Mouse (Mus musculus): ENCODE measurements around the gene Mrps23. TPM values are rescaled to one million over a fixed set of nuclear protein-coding genes. Genes with fewer than 3 reads are reported as not detected.
A peak's percentile ranks its signal among the peaks of the same experiment; 100 is the strongest.
"Not testable (repeated sequence)": the region's sequence is repeated elsewhere in the genome, so short reads cannot be mapped to it uniquely, and the experiment has no call there.

The Mrps23 gene
- polyA plus RNA-seq, 1 experiment from 2014 or later: 54.1 TPM

- H3K27ac ChIP-seq (ENCODE audit: low read depth, low read length): no peak overlapping the region
- H3K4me3 ChIP-seq (ENCODE audit: low read depth, low read length): no peak overlapping the region
- 15% methylated on average over 4 of the region's 4 CpGs for WGBS
- H3K4me1 ChIP-seq (replicated peaks; ENCODE audit: control insufficient read depth, insufficient read depth, low read length): no peaks in the 10 kb centered on the region
- H3K9me3 ChIP-seq (ENCODE audit: control insufficient read depth): no peaks in the 10 kb centered on the region
- peaks cover 23% of the 10 kb centered on the region for H3K27me3 ChIP-seq (replicated peaks; ENCODE audit: control insufficient read depth, insufficient read depth, low read length)
- no peak overlapping the region for H3K9ac ChIP-seq (ENCODE audit: low read depth, low read length)
- H3K4me2 ChIP-seq (replicated peaks; ENCODE audit: low read depth): no peak overlapping the region
- 0 out of 2 replicates have a peak, but pooled peaks have one; percentile 11 for ATAC-seq
- TF ChIP-seq CTCF (IDR thresholded peaks at IDR 0.05; ENCODE audit: low read depth): peak; percentile 55
- no peaks in the 10 kb centered on the region; the same call in 1 of the 2 replicates for H3K36me3 ChIP-seq (ENCODE audit: control insufficient read depth, insufficient read depth)
Measured at GRCm38 (mm10) chr11:88192595-88192994, 11.6 kb upstream of the Mrps23 start.

DNA sequence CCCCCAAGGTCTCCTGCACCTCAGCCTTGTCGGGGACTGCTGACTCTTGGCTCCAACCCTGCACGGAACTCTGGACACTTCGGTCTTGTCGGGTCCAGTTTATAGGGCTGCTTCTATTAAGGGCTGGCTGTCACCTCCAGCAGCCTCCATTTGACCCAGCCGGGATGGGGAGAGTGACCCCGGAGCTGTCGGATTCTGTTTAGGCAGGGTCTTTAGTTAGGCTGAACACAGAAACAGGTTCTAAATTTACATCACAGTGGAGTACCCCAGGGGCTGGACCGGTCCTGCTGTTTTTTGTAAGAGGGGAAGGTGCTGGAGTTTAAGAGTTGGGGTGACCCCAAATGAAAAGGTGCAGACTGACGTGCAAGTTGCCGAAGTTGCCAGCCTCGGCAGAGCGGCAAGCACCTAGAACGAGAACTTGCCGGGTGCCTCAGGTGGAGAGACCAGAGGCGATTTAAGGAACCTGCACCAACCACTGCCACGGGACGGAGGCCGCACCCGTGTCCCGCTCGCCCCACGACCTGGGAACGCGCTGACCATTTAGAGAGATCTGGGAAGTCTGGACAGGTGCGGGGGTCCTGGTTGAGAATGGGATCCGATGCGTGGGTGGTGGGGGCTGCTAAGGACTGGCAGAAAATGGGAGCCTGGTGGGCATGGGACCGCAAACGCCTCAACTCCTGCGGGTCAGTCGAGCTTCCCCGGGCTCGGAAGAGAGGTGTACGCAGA is 10.9 kb upstream of the Mrps23 start:
- no peak overlapping the region for H3K27ac ChIP-seq (ENCODE audit: low read depth, low read length)
- H3K9ac ChIP-seq (ENCODE audit: low read depth, low read length): no peak overlapping the region
- 17% methylated on average over 34 of the region's 34 CpGs for WGBS
- peak; percentile 22; the same call in 1 of the 2 replicates for ATAC-seq
- no peaks in the 10 kb centered on the region; the same call in 1 of the 2 replicates for H3K36me3 ChIP-seq (ENCODE audit: control insufficient read depth, insufficient read depth)
- H3K9me3 ChIP-seq (ENCODE audit: control insufficient read depth): no peaks in the 10 kb centered on the region
- H3K27me3 ChIP-seq (replicated peaks; ENCODE audit: control insufficient read depth, insufficient read depth, low read length): peaks cover 23% of the 10 kb centered on the region
- peak overlapping the region; percentile 51 for H3K4me2 ChIP-seq (replicated peaks; ENCODE audit: low read depth)
- 0 out of 2 replicates have a peak, but pooled peaks cover 2% of the 10 kb centered on the region for H3K4me1 ChIP-seq (replicated peaks; ENCODE audit: control insufficient read depth, insufficient read depth, low read length)
- no peak for TF ChIP-seq CTCF (IDR thresholded peaks at IDR 0.05; ENCODE audit: low read depth)
- H3K4me3 ChIP-seq (ENCODE audit: low read depth, low read length): peak overlapping the region; percentile 20

DNA sequence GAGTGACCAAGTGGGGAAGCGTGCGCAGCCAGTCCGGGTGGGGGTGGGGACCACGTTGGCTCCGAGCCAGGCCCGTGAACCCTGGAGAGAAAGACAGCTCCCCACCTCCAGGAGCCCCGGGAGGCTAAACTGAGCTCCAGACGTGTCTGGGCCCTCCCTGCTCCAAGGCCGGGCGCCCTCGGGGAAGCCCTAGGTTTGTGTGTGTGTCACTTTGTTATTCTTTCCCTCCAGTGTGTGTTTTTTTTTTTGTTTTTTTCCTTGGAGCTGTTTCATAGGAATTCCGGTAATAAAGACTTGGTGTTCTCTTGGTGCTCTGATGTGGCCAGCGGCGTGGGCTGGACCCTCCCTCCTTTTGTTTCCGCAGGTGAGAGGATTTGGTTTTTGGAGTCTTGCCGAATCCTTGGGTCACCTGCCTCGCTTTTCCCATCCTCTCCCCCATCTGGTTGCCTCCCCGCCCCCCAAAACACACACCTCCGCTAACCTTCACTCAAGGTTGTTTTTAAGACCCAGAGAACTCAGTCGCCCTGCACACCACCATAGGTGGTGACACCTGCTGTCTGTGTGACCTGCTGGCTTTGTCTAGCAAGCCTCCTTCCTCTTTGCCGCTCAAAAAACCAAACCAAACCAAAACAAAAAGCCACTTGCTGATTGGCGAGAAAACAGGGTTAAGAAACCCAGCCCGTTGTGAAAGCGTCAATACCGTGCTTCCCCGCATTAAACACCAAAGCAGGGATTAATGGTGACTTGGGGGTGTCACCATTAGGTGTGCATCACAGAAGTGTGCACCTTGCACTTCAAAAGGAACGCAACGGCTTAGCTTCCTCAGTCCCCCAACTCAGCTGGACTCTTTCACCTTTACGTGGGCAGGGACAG is 10.1 kb upstream of the Mrps23 start:
- Histone ChIP-seq H3K36me3 (ENCODE audit: control insufficient read depth, insufficient read depth) (no peaks in the 10 kb centered on the region; the same call in 1 of the 2 replicates), H3K27ac (ENCODE audit: low read depth, low read length) (no peak overlapping the region), H3K9ac (ENCODE audit: low read depth, low read length) (no peak overlapping the region), H3K4me1 (replicated peaks; ENCODE audit: control insufficient read depth, insufficient read depth, low read length) (0 out of 2 replicates have a peak, but pooled peaks cover 2% of the 10 kb centered on the region), H3K4me2 (replicated peaks; ENCODE audit: low read depth) (peak overlapping the region; percentile 51), H3K9me3 (ENCODE audit: control insufficient read depth) (no peaks in the 10 kb centered on the region), H3K4me3 (ENCODE audit: low read depth, low read length) (peak overlapping the region; percentile 20), H3K27me3 (replicated peaks; ENCODE audit: control insufficient read depth, insufficient read depth, low read length) (peaks cover 23% of the 10 kb centered on the region)
- 24% methylated on average over 29 of the region's 29 CpGs for WGBS
- no peak for TF ChIP-seq CTCF (IDR thresholded peaks at IDR 0.05; ENCODE audit: low read depth)
- no peak for ATAC-seq

- not testable (repeated sequence) for H3K4me1 ChIP-seq (replicated peaks; ENCODE audit: control insufficient read depth, insufficient read depth, low read length); H3K4me2 ChIP-seq (replicated peaks; ENCODE audit: low read depth); H3K9me3 ChIP-seq (ENCODE audit: control insufficient read depth); H3K4me3 ChIP-seq (ENCODE audit: low read depth, low read length); H3K36me3 ChIP-seq (ENCODE audit: control insufficient read depth, insufficient read depth); H3K9ac ChIP-seq (ENCODE audit: low read depth, low read length); H3K27ac ChIP-seq (ENCODE audit: low read depth, low read length); ATAC-seq
- peak; percentile 12; the same call in 1 of the 2 replicates for TF ChIP-seq CTCF (IDR thresholded peaks at IDR 0.05; ENCODE audit: low read depth)
- H3K27me3 ChIP-seq (replicated peaks; ENCODE audit: control insufficient read depth, insufficient read depth, low read length): peaks cover 23% of the 10 kb centered on the region
- WGBS: 85% methylated on average over 3 of the region's 3 CpGs
Measured at GRCm38 (mm10) chr11:88195699-88196098, 8.5 kb upstream of the Mrps23 start.

GRCm38 (mm10) chr11:88197153-88197576 is 7.0 kb upstream of the Mrps23 start:
- Histone ChIP-seq H3K27ac (ENCODE audit: low read depth, low read length) (no peak overlapping the region), H3K4me2 (replicated peaks; ENCODE audit: low read depth) (no peak overlapping the region), H3K4me1 (replicated peaks; ENCODE audit: control insufficient read depth, insufficient read depth, low read length) (peaks cover 5% of the 10 kb centered on the region; the same call in 1 of the 2 replicates), H3K4me3 (ENCODE audit: low read depth, low read length) (no peak overlapping the region), H3K9me3 (ENCODE audit: control insufficient read depth) (no peaks in the 10 kb centered on the region), H3K36me3 (ENCODE audit: control insufficient read depth, insufficient read depth) (no peaks in the 10 kb centered on the region; the same call in 1 of the 2 replicates), H3K9ac (ENCODE audit: low read depth, low read length) (no peak overlapping the region), H3K27me3 (replicated peaks; ENCODE audit: control insufficient read depth, insufficient read depth, low read length) (peaks cover 13% of the 10 kb centered on the region; the same call in 1 of the 2 replicates)
- WGBS: 0% methylated on average over 2 of the region's 2 CpGs
- TF ChIP-seq CTCF (IDR thresholded peaks at IDR 0.05; ENCODE audit: low read depth): peak; percentile 89
- peak; percentile 18; the same call in 1 of the 2 replicates for ATAC-seq

DNA sequence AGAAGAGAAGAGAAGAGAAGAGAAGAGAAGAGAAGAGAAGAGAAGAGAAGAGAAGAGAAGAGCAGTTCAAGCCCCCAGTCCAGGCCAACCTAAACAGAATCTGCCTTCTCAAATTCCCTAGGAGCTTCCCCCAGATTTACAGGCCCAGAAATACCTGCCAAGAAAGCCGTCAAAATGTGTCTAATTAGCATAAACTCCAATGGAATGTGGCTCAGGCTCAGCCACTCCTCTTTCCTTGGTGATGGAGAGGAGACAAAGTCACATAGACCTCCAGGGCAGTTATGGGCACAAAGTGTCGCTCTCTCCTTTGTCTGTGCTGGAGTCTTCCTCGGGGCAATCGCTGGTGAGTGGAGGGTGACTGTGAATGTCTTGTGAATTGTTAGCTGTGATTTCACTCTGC is 6.0 kb upstream of the Mrps23 start:
- WGBS: 57% methylated on average over 4 of the region's 4 CpGs
- no peak overlapping the region for H3K27ac ChIP-seq (ENCODE audit: low read depth, low read length)
- no peak for TF ChIP-seq CTCF (IDR thresholded peaks at IDR 0.05; ENCODE audit: low read depth)
- no peak overlapping the region for H3K9ac ChIP-seq (ENCODE audit: low read depth, low read length)
- no peak for ATAC-seq
- no peaks in the 10 kb centered on the region for H3K9me3 ChIP-seq (ENCODE audit: control insufficient read depth)
- H3K27me3 ChIP-seq (replicated peaks; ENCODE audit: control insufficient read depth, insufficient read depth, low read length): peaks cover 2% of the 10 kb centered on the region; the same call in 1 of the 2 replicates
- H3K36me3 ChIP-seq (ENCODE audit: control insufficient read depth, insufficient read depth): no peaks in the 10 kb centered on the region
- H3K4me3 ChIP-seq (ENCODE audit: low read depth, low read length): no peak overlapping the region
- H3K4me2 ChIP-seq (replicated peaks; ENCODE audit: low read depth): no peak overlapping the region
- H3K4me1 ChIP-seq (replicated peaks; ENCODE audit: control insufficient read depth, insufficient read depth, low read length): peaks cover 5% of the 10 kb centered on the region; the same call in 1 of the 2 replicates
